Mouse (Mus musculus): Measurements from ENCODE around the gene Slc45a1. TPM values are rescaled to one million over a fixed set of nuclear protein-coding genes. Genes with fewer than 3 reads are reported as not detected.

The Slc45a1 gene
- polyA plus RNA-seq, 1 experiment from 2014 or later = 0.12 TPM

GRCm38 (mm10) chr4:150586275-150586674 lies 65.7 kb downstream of the Slc45a1 start:
- H3K27ac ChIP-seq (ENCODE audit: low read length) = peak overlapping the region; percentile 47; the same call in 1 of the 2 replicates

GRCm38 (mm10) chr4:150585800-150586199 lies 66.2 kb downstream of the Slc45a1 start:
- H3K4me3 ChIP-seq (ENCODE audit: low read length) = no peak overlapping the region
- ATAC-seq (ENCODE audit: low FRiP score, low TSS enrichment) = no peak
- no peaks in the 10 kb centered on the region for H3K36me3 ChIP-seq (ENCODE audit: insufficient read depth, low read length)
- 83% methylated on average over 2 of the region's 2 CpGs for WGBS
- no peaks in the 10 kb centered on the region for H3K9me3 ChIP-seq (ENCODE audit: low read length)
- peaks cover 86% of the 10 kb centered on the region for H3K4me1 ChIP-seq (ENCODE audit: insufficient read depth, low read length)
- no peak overlapping the region for H3K27ac ChIP-seq (ENCODE audit: low read length)
- H3K9ac ChIP-seq (replicated peaks; ENCODE audit: low read length) = no peak overlapping the region
- H3K27me3 ChIP-seq (ENCODE audit: insufficient read depth, low read length) = no peaks in the 10 kb centered on the region
- no peak overlapping the region for H3K4me2 ChIP-seq (replicated peaks; ENCODE audit: low read depth, low read length)

More at GRCm38 (mm10) chr4:150586275-150586674, 65.7 kb downstream of the Slc45a1 start:
- Histone ChIP-seq H3K4me3 (ENCODE audit: low read length) (no peak overlapping the region), H3K27me3 (ENCODE audit: insufficient read depth, low read length) (no peaks in the 10 kb centered on the region), H3K36me3 (ENCODE audit: insufficient read depth, low read length) (no peaks in the 10 kb centered on the region), H3K9ac (replicated peaks; ENCODE audit: low read length) (no peak overlapping the region), H3K9me3 (ENCODE audit: low read length) (no peaks in the 10 kb centered on the region), H3K4me1 (ENCODE audit: insufficient read depth, low read length) (peaks cover 90% of the 10 kb centered on the region), H3K4me2 (replicated peaks; ENCODE audit: low read depth, low read length) (no peak overlapping the region)
- WGBS = 68% methylated on average over 5 of the region's 5 CpGs
- ATAC-seq (ENCODE audit: low FRiP score, low TSS enrichment) = no peak

- H3K4me1 ChIP-seq (ENCODE audit: insufficient read depth, low read length) = peaks cover 69% of the 10 kb centered on the region
- H3K9ac ChIP-seq (replicated peaks; ENCODE audit: low read length) = peak overlapping the region; percentile 52
- H3K27ac ChIP-seq (ENCODE audit: low read length) = peak overlapping the region; percentile 97
Observed at GRCm38 (mm10) chr4:150583777-150584135, 68.2 kb downstream of the Slc45a1 start.

GRCm38 (mm10) chr4:150582966-150583776 lies 68.8 kb downstream of the Slc45a1 start:
- Histone ChIP-seq H3K4me2 (replicated peaks; ENCODE audit: low read depth, low read length) (peak overlapping the region; percentile 32), H3K4me1 (ENCODE audit: insufficient read depth, low read length) (peaks cover 67% of the 10 kb centered on the region), H3K36me3 (ENCODE audit: insufficient read depth, low read length) (peaks cover 4% of the 10 kb centered on the region; the same call in 1 of the 2 replicates), H3K9me3 (ENCODE audit: low read length) (no peaks in the 10 kb centered on the region), H3K27me3 (ENCODE audit: insufficient read depth, low read length) (no peaks in the 10 kb centered on the region), H3K27ac (ENCODE audit: low read length) (peak overlapping the region; percentile 97), H3K4me3 (ENCODE audit: low read length) (no peak overlapping the region; the same call in 1 of the 2 replicates), H3K9ac (replicated peaks; ENCODE audit: low read length) (peak overlapping the region; percentile 52)
- ATAC-seq (ENCODE audit: low FRiP score, low TSS enrichment) = peak; percentile 82
- WGBS = 7% methylated on average over 13 of the region's 13 CpGs

More at GRCm38 (mm10) chr4:150583777-150584135, 68.2 kb downstream of the Slc45a1 start:
- Histone ChIP-seq H3K27me3 (ENCODE audit: insufficient read depth, low read length) (no peaks in the 10 kb centered on the region), H3K4me2 (replicated peaks; ENCODE audit: low read depth, low read length) (peak overlapping the region; percentile 32), H3K36me3 (ENCODE audit: insufficient read depth, low read length) (peaks cover 4% of the 10 kb centered on the region; the same call in 1 of the 2 replicates), H3K4me3 (ENCODE audit: low read length) (no peak overlapping the region), H3K9me3 (ENCODE audit: low read length) (no peaks in the 10 kb centered on the region)
- 27% methylated on average over 3 of the region's 3 CpGs for WGBS
- ATAC-seq (ENCODE audit: low FRiP score, low TSS enrichment) = peak; percentile 86

- H3K4me3 ChIP-seq (ENCODE audit: low read length) = no peak overlapping the region
- peak overlapping the region; percentile 25; the same call in 1 of the 2 replicates for H3K9ac ChIP-seq (replicated peaks; ENCODE audit: low read length)
- peak overlapping the region; percentile 97 for H3K27ac ChIP-seq (ENCODE audit: low read length)
- H3K9me3 ChIP-seq (ENCODE audit: low read length) = no peaks in the 10 kb centered on the region
- 48% methylated on average over 10 of the region's 10 CpGs for WGBS
- no peaks in the 10 kb centered on the region for H3K27me3 ChIP-seq (ENCODE audit: insufficient read depth, low read length)
- H3K36me3 ChIP-seq (ENCODE audit: insufficient read depth, low read length) = peaks cover 4% of the 10 kb centered on the region; the same call in 1 of the 2 replicates
- ATAC-seq (ENCODE audit: low FRiP score, low TSS enrichment) = no peak
- H3K4me2 ChIP-seq (replicated peaks; ENCODE audit: low read depth, low read length) = no peak overlapping the region
- peaks cover 62% of the 10 kb centered on the region for H3K4me1 ChIP-seq (ENCODE audit: insufficient read depth, low read length)
Observed at GRCm38 (mm10) chr4:150581931-150582723, 69.8 kb downstream of the Slc45a1 start.

Other genes starting within 250 kb of the Slc45a1 start
- gene Errfi1, start 201.7 kb upstream of the Slc45a1 start, polyA plus RNA-seq (2015; fragmentation: Nextera tagmentation; extraction: Ambion mirVana) = 32.8 and 33.4 TPM in 2 replicates

Data from kidney, embryonic 16.5 days (tissue).